Mouse (Mus musculus): ENCODE measurements around the gene H1f0.

GRCm38 (mm10) chr15:79006638-79007037 lies 21.6 kb upstream of the H1f0 start:
- TF ChIP-seq CTCF (IDR thresholded peaks at IDR 0.05; ENCODE audit: insufficient read depth, low read length) (no peak), POLR2A (IDR thresholded peaks at IDR 0.05; ENCODE audit: borderline replicate concordance, extremely low read depth, low read depth, low read length) (no peak)

Data from lung, adult 2 months (tissue).